Mouse (Mus musculus) activated CD4-positive, CD25-positive, alpha-beta regulatory T cell (primary cell): ENCODE results near the gene Pla2g2d. TPM values are rescaled to one million over a fixed set of nuclear protein-coding genes. Genes with fewer than 3 reads are reported as not detected.

Source experiments
- polyA plus RNA-seq, 2 experiments: library from polyadenylated mRNA; unstranded; fragments of 100-300 nt; shearing (Covaris generic); gene quantifications; one replicate each; pipeline ENCODE4 v1.2.1; 2017

Pla2g2d gene
- polyA plus RNA-seq: 1 to 10 TPM; 2.5 to 3.8 TPM

DNA sequence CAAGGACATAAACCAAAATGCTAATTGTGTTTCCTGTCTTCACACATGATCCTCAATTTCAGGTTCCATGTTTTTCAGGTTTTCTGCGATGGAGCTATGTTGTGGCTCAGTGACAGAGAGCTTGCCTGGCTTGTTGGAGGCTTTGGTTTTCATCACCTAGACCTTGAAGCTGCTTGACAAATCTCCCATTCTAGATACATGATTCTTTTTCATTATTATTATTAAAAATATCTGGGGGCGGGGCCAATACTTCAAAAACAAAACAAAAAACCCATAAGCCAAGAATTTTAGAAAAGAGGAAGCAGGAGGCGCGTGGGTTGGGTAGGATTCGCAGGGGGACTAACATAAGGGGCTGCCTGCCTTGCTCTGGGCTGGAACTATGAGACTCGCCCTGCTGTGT is at the start of gene Pla2g2d:
Gene Pla2g2d, plus strand, starts transcription at position 301 of the 400 bp plus-strand sequence.

DNA sequence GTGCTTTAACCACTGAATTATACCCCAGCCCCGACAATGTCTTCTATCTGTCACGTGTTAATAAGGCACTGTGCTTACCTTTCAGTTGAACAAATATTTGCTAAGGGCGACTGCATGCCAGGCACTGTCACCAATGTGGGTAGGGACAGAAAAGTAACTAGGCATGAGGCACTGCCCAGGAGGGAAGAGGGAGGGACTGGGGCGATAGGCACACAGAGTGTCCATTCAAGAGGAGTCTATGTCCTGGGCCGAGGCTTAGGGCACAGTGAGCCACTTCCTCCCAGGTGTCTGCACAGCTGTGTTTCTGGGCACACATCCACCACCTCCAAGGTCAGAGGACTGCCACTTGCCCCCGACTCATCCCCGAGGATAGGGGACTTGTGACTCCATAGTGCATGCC is 38.5 kb upstream of the Pla2g2d start, which contains the start of gene Ubxn10:
Gene Ubxn10, minus strand, starts transcription at position 137 of the 400 bp plus-strand sequence.

DNA sequence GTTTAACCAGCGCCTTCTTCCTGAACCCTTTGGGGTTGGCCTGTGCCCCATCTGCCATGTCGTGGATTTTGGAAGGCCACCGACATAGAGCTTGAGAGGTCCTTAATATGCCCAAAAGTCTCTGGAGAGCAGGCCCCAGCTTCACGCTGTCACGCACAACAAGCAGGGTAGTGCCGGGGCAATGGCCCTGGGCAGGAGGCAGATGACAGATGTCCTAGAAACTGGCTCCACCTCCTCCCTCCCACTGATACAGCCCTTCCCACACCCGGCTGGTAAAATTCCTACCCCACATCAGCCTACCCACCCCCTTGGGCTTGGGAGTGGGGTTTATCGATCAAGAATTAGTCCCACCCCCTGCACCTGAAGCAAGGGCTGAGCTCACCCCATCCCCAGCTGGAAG is 18.1 kb upstream of the Pla2g2d start, which contains the start of gene Pla2g2f:
Gene Pla2g2f, minus strand, starts transcription at position 211 of the 400 bp plus-strand sequence.

Other genes starting within 250 kb of the Pla2g2d start
- gene Vwa5b1, start 139.9 kb upstream of the Pla2g2d start, polyA plus RNA-seq: not detected
- gene Pla2g2c, start 50.9 kb upstream of the Pla2g2d start, polyA plus RNA-seq: not detected
- under 1 TPM in 1 of 2 experiments, not detected in 1; 0.47 TPM for gene Ubxn10, start 38.6 kb upstream of the Pla2g2d start, polyA plus RNA-seq
- gene Pla2g2f, start 18.1 kb upstream of the Pla2g2d start, polyA plus RNA-seq: not detected
- gene Pla2g5, start 87.7 kb downstream of the Pla2g2d start, polyA plus RNA-seq: not detected
- not detected for gene Gm13030, start 98.2 kb downstream of the Pla2g2d start, polyA plus RNA-seq
- not detected for gene Pla2g2e, start 102.2 kb downstream of the Pla2g2d start, polyA plus RNA-seq
- gene Otud3, start 138.2 kb downstream of the Pla2g2d start, polyA plus RNA-seq: 1 to 10 TPM; 4.2 to 4.7 TPM
- under 1 TPM in 1 of 2 experiments, not detected in 1; 0.14 TPM for gene Rnf186, start 191.4 kb downstream of the Pla2g2d start, polyA plus RNA-seq
- 10 to 100 TPM; 28.2 to 30.8 TPM for gene Tmco4, start 197.2 kb downstream of the Pla2g2d start, polyA plus RNA-seq